Mouse (Mus musculus): Measurements from ENCODE around the gene Timm10. TPM values are rescaled to one million over a fixed set of nuclear protein-coding genes. Genes with fewer than 3 reads are reported as not detected.

Timm10 gene
- polyA plus RNA-seq, 1 experiment, result 82.0 TPM

- H3K27ac ChIP-seq (ENCODE audit: insufficient read depth, low read length), result no peak overlapping the region
- TF ChIP-seq POLR2A (IDR thresholded peaks at IDR 0.05; ENCODE audit: extremely low read depth, insufficient read depth, low read length) (no peak), CTCF (IDR thresholded peaks at IDR 0.05; ENCODE audit: extremely low read depth, insufficient read depth, low read length) (no peak)
- H3K4me3 ChIP-seq (ENCODE audit: insufficient read depth, low read length), result no peak overlapping the region
- no peaks in the 10 kb centered on the region for H3K4me1 ChIP-seq (ENCODE audit: control insufficient read depth, insufficient read depth, low read length)
Observed at GRCm38 (mm10) chr2:84811880-84812279, 14.9 kb upstream of the Timm10 start.

- no peaks in the 10 kb centered on the region for H3K4me1 ChIP-seq (ENCODE audit: control insufficient read depth, insufficient read depth, low read length)
- TF ChIP-seq CTCF (IDR thresholded peaks at IDR 0.05; ENCODE audit: extremely low read depth, insufficient read depth, low read length), result no peak
- TF ChIP-seq POLR2A (IDR thresholded peaks at IDR 0.05; ENCODE audit: extremely low read depth, insufficient read depth, low read length), result no peak
Observed at GRCm38 (mm10) chr2:84812676-84813075, 14.1 kb upstream of the Timm10 start.

GRCm38 (mm10) chr2:84819861-84820260 lies 6.9 kb upstream of the Timm10 start:
- Histone ChIP-seq H3K4me1 (ENCODE audit: control insufficient read depth, insufficient read depth, low read length) (peaks cover 2% of the 10 kb centered on the region), H3K4me3 (ENCODE audit: insufficient read depth, low read length) (no peak overlapping the region), H3K27ac (ENCODE audit: insufficient read depth, low read length) (no peak overlapping the region)
- TF ChIP-seq CTCF (IDR thresholded peaks at IDR 0.05; ENCODE audit: extremely low read depth, insufficient read depth, low read length) (no peak), POLR2A (IDR thresholded peaks at IDR 0.05; ENCODE audit: extremely low read depth, insufficient read depth, low read length) (no peak)

More at GRCm38 (mm10) chr2:84812676-84813075, 14.1 kb upstream of the Timm10 start:
- no peak overlapping the region for H3K27ac ChIP-seq (ENCODE audit: insufficient read depth, low read length)
- H3K4me3 ChIP-seq (ENCODE audit: insufficient read depth, low read length), result no peak overlapping the region

GRCm38 (mm10) chr2:84822552-84822951 lies 4.2 kb upstream of the Timm10 start, which contains the start of gene Smtnl1:
TSS of gene Smtnl1 (minus strand) at chr2:84822652.
- no peak within 1 kb of the TSS for H3K4me3 ChIP-seq (ENCODE audit: insufficient read depth, low read length)
- H3K27ac ChIP-seq (ENCODE audit: insufficient read depth, low read length), result no peak within 1 kb of the TSS
- TF ChIP-seq POLR2A (IDR thresholded peaks at IDR 0.05; ENCODE audit: extremely low read depth, insufficient read depth, low read length) (no peak), CTCF (IDR thresholded peaks at IDR 0.05; ENCODE audit: extremely low read depth, insufficient read depth, low read length) (no peak)
- H3K4me1 ChIP-seq (ENCODE audit: control insufficient read depth, insufficient read depth, low read length), result peaks cover 4% of the 10 kb centered on the region

- Histone ChIP-seq H3K4me3 (ENCODE audit: insufficient read depth, low read length) (no peak overlapping the region), H3K27ac (ENCODE audit: insufficient read depth, low read length) (no peak overlapping the region)
- TF ChIP-seq CTCF (IDR thresholded peaks at IDR 0.05; ENCODE audit: extremely low read depth, insufficient read depth, low read length) (no peak), POLR2A (IDR thresholded peaks at IDR 0.05; ENCODE audit: extremely low read depth, insufficient read depth, low read length) (no peak)
Observed at GRCm38 (mm10) chr2:84823237-84823636, 3.6 kb upstream of the Timm10 start.

GRCm38 (mm10) chr2:84827283-84827920 lies 605 bp downstream of the Timm10 start:
- TF ChIP-seq CTCF (IDR thresholded peaks at IDR 0.05; ENCODE audit: extremely low read depth, insufficient read depth, low read length) (no peak), POLR2A (IDR thresholded peaks at IDR 0.05; ENCODE audit: extremely low read depth, insufficient read depth, low read length) (no peak)
- H3K4me3 ChIP-seq (ENCODE audit: insufficient read depth, low read length), result peak overlapping the region; percentile 70
- peaks cover 3% of the 10 kb centered on the region; the same call in 1 of the 2 replicates for H3K4me1 ChIP-seq (ENCODE audit: control insufficient read depth, insufficient read depth, low read length)
- H3K27ac ChIP-seq (ENCODE audit: insufficient read depth, low read length), result no peak overlapping the region

More at GRCm38 (mm10) chr2:84823237-84823636, 3.6 kb upstream of the Timm10 start:
- H3K4me1 ChIP-seq (ENCODE audit: control insufficient read depth, insufficient read depth, low read length), result peaks cover 4% of the 10 kb centered on the region

- Histone ChIP-seq H3K27ac (ENCODE audit: insufficient read depth, low read length) (no peak overlapping the region), H3K4me3 (ENCODE audit: insufficient read depth, low read length) (no peak overlapping the region), H3K4me1 (ENCODE audit: control insufficient read depth, insufficient read depth, low read length) (peaks cover 2% of the 10 kb centered on the region; the same call in 1 of the 2 replicates)
- TF ChIP-seq CTCF (IDR thresholded peaks at IDR 0.05; ENCODE audit: extremely low read depth, insufficient read depth, low read length) (peak; percentile 94), POLR2A (IDR thresholded peaks at IDR 0.05; ENCODE audit: extremely low read depth, insufficient read depth, low read length) (no peak)
Observed at GRCm38 (mm10) chr2:84831666-84832391, 5.0 kb downstream of the Timm10 start.

- TF ChIP-seq CTCF (IDR thresholded peaks at IDR 0.05; ENCODE audit: extremely low read depth, insufficient read depth, low read length) (no peak), POLR2A (IDR thresholded peaks at IDR 0.05; ENCODE audit: extremely low read depth, insufficient read depth, low read length) (no peak)
- Histone ChIP-seq H3K27ac (ENCODE audit: insufficient read depth, low read length) (no peak overlapping the region), H3K4me3 (ENCODE audit: insufficient read depth, low read length) (no peak overlapping the region), H3K4me1 (ENCODE audit: control insufficient read depth, insufficient read depth, low read length) (peaks cover 1% of the 10 kb centered on the region; the same call in 1 of the 2 replicates)
Observed at GRCm38 (mm10) chr2:84837107-84837506, 10.3 kb downstream of the Timm10 start.

GRCm38 (mm10) chr2:84837817-84838592 lies 11.2 kb downstream of the Timm10 start:
- H3K4me3 ChIP-seq (ENCODE audit: insufficient read depth, low read length), result no peak overlapping the region
- no peaks in the 10 kb centered on the region for H3K4me1 ChIP-seq (ENCODE audit: control insufficient read depth, insufficient read depth, low read length)
- TF ChIP-seq POLR2A (IDR thresholded peaks at IDR 0.05; ENCODE audit: extremely low read depth, insufficient read depth, low read length) (no peak), CTCF (IDR thresholded peaks at IDR 0.05; ENCODE audit: extremely low read depth, insufficient read depth, low read length) (no peak)
- no peak overlapping the region for H3K27ac ChIP-seq (ENCODE audit: insufficient read depth, low read length)

All from cortical plate, adult 2 months (tissue).